Mouse (Mus musculus): ENCODE measurements at regions not wholly inside any gene's neighbourhood (a gene's known extent, or its start where the extent isn't known, plus 50 kb on each side); places are given as distances from the start of the nearest gene placed in this dataset.

GRCm38 (mm10) chr10:15243460-15243859 lies 525.4 kb upstream of the Gje1 start:
- no peak for TF ChIP-seq CTCF (IDR thresholded peaks at IDR 0.05; ENCODE audit: borderline replicate concordance, insufficient read depth, low read length)
- no peak for TF ChIP-seq POLR2A (IDR thresholded peaks at IDR 0.05; ENCODE audit: low read depth, low read length)

All from embryonic fibroblast, embryonic 13.5 days (primary cell).